Mouse (Mus musculus) cerebellum, adult (tissue): ENCODE data around the gene Hist1h2ao.
A peak's percentile ranks its signal among the peaks of the same experiment; 100 is the strongest.
"Not testable (repeated sequence)": the region's sequence is repeated elsewhere in the genome, so short reads cannot be mapped to it uniquely, and the experiment has no call there.

Source experiments
- ATAC-seq: cut with Nextera tagmentation; 2 replicates; pipeline ENCODE4 v1.9.2; 2017; ENCODE audit warnings: mild to moderate bottlenecking, moderate library complexity, mixed read lengths; ENCODE audit not compliant: insufficient number of reproducible peaks, low FRiP score, low TSS enrichment

The Hist1h2ao gene

DNA sequence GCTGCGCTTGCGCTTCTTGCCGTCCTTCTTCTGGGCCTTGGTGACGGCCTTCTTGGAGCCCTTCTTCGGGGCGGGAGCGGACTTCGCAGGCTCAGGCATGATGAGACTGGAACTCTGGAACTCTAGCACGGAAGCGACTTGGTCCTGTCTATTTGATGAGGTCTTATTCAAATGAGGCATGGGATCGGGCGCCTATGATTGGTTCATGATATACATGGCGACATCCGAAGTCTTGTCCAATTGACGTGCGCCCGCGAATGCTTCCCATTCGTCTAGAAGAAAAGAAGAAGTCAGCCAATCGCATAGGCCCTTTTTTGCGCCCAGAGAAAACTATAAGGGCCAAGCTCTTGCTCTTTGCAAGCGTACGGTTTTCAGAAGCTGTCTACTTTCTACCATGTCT lies at the start of gene Hist1h2ao, which contains the start of gene Hist1h2bq:
TSS of gene Hist1h2ao (plus strand) at position 393 of the 400 bp plus-strand sequence.
TSS of gene Hist1h2bq (minus strand) at position 125 of the 400 bp plus-strand sequence.
- peak; percentile 100 for ATAC-seq

GRCm38 (mm10) chr13:21778814-21779766 lies 31.2 kb upstream of the Hist1h2ao start:
- ATAC-seq = peak; percentile 94

DNA sequence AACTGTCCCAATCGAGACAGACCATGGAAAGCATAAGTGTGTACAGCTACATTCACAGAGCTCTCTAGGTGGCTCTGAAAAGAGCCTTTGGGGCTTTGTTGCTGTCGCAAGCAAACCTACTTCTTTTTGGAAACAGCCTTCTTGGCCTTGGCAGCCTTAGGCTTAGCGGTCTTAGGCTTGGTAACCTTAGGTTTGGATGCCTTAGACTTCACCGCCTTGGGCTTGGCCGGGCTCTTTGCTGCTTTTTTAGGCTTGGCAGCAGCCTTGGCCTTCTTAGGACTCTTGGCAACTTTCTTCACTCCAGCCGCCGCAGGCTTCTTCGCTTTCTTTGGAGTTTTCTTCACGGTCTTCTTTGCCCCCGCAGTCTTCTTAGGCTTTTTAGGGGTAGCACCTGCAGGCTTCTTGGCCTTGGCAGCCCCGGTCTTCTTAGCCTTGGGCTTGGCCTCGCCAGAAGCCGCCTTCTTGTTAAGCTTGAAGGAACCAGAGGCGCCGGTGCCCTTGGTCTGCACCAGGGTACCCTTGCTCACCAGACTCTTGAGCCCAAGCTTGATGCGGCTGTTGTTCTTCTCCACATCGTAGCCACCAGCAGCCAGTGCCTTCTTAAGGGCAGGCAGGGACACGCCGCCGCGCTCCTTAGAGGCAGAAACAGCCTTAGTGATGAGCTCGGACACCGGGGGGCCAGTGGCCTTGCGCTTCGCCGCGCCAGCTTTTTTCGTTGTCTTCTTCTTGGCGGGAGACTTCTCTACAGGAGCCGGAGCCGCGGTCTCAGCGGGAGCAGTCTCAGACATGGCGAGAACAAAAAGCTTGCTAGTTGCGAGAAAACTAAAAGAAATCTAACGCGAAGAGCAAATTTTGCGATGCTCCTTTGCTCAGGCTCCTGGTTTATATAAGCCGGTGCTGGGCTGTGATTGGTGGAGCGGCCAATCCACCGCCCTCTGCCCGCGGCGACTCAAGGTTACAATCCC lies 30.2 kb upstream of the Hist1h2ao start, which contains the start of gene Hist1h1b:
TSS of gene Hist1h1b (minus strand) at position 859 of the 965 bp plus-strand sequence.
- ATAC-seq = peak; percentile 71

DNA sequence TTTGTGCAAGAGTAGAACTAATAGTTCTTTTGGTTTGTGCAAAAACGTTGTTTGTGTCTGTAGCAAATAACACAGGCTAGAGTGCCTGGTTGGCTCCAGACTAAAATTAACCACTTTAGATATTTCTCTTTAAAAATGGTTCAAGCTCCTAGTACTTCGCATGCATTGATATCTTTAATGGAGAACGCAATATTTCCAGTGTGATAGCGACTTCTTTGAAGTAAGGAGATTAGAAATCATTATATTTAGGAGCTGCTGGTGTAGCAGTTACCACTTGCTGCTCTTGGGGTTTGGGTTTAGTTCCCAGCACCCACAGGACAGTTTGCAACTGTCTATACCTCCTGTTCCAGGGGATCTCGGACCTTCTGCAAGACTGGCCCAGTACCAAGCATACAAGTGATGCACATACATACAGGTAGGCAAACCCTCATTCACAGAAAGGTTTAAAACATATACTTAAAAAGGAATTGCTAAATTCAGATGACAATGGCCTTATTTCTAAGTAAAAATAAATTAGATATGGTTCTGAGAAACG lies 29.2 kb upstream of the Hist1h2ao start:
- no peak for ATAC-seq

- no peak for ATAC-seq
Observed at GRCm38 (mm10) chr13:21781639-21782038, 28.6 kb upstream of the Hist1h2ao start.

- ATAC-seq = not testable (repeated sequence)
Observed at GRCm38 (mm10) chr13:21782361-21783254, 27.7 kb upstream of the Hist1h2ao start.

GRCm38 (mm10) chr13:21783255-21783617 lies 27.0 kb upstream of the Hist1h2ao start, which contains the start of gene Hist1h3i:
TSS of gene Hist1h3i (minus strand) at chr13:21783370.
- peak; percentile 80 for ATAC-seq

DNA sequence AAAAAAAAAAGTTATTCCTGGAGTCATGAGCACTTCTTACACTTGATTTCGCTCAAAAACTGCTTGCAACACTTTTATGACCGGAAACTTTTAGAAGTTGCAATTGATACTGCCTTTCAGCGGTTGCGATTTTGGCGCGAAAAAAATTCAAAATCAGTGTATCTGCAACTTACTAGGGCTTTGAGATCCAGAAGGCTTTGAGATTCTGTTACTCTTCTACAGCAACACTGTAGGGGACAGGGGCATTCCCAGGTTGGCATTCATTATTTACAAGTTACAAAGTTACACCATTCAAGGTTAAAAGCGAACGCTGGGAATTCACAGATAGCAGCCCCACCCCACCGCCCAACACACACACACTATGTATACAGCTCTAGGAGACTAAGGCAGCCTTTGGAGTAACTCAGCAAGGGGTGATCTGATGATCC lies 26.5 kb upstream of the Hist1h2ao start:
- no peak for ATAC-seq

DNA sequence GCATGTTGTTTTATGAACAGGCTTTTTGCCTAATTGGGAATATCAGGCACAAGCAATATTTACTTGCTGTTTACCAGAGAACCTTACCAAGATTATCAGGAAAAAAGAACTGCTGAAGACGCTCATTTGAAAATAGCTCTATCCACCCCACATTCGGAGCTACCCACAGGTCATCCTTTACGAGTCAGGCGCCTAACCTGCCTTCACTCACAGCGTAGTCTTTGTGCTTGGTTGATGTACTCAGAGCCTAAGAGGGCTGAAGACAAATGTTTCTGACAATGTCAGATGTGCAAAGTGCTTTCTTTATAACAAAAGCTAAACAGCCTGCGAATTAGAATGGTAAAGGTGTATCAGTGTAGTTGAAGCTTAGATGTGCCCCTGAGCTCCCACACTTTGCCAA lies 26.0 kb upstream of the Hist1h2ao start:
- no peak for ATAC-seq

DNA sequence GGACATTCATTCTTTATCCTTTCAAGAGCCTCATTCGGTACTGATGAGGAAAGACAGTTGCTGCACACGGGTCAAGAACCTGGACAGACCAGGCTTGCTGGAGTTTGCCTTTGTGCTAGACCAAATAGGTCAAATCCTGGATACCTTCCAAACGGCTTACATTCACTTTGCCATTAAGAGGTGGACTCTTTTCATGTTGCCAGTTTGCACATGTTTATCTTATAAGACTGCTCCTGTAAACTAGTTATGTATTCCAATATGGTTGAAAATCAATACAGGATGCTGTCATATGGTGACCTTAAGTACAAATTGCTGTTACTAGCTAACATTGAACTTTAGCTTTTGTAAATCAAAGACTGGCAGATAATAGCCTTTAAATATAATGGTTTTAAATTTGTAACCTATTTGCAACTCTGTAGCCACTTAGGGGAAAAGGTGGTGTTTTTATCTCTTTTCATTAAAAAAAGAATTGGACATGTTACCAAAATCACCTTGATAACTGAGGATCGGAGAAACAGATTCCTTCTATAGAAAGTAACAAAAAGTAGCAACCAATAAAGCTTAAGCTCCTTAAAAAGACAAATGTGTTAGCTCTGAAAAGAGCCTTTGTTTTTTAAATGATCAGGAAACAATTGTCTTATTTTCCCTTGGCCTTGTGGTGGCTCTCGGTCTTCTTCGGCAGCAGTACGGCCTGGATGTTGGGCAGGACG lies 23.9 kb upstream of the Hist1h2ao start:
- no peak for ATAC-seq

DNA sequence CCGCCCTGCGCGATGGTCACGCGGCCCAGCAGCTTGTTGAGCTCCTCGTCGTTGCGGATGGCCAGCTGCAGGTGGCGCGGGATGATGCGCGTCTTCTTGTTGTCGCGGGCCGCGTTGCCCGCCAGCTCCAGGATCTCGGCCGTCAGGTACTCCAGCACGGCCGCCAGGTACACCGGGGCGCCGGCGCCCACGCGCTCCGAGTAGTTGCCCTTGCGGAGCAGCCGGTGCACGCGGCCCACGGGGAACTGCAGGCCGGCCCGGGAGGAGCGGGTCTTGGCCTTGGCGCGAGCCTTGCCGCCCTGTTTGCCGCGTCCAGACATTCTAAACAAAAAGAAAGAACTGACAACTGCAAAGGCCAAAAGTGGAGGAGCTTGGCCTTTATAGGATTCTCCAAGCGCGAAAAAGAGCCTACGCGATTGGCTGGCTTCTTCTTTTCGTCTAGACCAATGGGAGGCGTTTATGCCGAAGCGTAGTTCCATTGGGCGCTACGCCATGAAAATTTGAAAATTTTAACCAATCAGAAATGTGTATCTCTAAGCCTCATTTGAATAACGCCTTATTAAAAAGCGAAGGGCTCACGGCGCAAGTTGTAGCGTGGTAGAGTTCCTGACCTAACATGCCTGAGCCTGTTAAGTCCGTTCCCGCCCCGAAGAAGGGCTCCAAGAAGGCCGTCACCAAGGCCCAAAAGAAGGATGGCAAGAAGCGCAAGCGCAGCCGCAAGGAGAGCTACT lies 23.2 kb upstream of the Hist1h2ao start, which contains the start of the genes Hist1h2an and Hist1h2bp:
TSS of gene Hist1h2an (minus strand) at position 320 of the 731 bp plus-strand sequence.
TSS of gene Hist1h2bp (plus strand) at position 563 of the 731 bp plus-strand sequence.
- peak; percentile 97 for ATAC-seq

GRCm38 (mm10) chr13:21787760-21788593 lies 22.3 kb upstream of the Hist1h2ao start:
- no peak for ATAC-seq

DNA sequence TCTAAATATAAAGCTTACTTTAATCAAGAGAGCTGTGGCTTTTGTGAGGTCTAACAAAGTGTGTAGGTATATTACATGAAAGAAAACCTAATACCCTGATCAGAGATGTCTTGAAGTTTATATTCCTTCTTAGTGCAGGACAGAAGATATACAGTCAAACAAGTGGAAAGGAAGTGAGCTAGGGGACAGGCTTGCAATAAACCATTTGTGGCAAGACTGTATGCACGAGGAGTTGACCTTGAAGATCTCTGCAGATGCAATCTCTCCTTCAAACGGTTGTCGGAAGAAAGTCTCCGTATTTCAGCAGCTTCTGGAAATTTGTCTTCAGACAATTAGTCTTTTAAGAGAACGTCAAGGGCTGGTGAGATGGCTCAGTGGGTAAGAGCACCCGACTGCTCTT lies 20.3 kb upstream of the Hist1h2ao start:
- no peak for ATAC-seq

DNA sequence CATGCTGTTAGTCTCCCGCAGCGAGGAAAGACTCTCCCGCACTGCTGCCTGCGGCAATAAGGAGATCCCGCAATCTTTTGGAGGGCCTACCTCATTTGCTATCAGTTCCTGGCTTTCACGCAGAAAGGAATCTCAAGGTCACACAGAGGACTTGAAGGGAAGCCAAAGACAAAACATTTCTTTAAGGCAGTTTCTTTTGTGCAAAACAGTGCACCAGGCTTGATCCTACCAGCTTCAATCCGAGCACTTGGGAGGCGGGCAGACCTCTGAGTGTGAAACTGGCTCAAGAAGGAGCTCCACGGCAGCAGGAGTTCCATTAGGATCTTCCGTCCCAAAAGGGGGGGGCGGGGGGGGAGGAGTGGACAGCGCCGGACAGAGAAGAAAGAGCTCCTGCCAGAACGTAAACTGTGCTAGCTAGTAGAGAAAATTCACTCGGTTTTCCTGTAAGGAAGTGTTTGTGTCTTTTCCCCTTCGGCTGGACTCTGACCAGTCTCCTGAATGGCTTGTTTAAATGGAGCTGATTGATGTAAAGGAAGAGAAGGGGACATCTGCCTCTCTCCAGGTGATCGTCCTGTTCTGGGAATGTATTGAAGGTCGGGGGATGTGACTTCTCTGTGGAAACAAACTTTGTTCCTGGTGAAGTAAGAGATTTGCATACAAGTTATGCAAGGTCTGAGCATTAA lies 19.5 kb upstream of the Hist1h2ao start:
- ATAC-seq = no peak

- ATAC-seq = no peak
Observed at GRCm38 (mm10) chr13:21795584-21795983, 14.7 kb upstream of the Hist1h2ao start.

- not testable (repeated sequence) for ATAC-seq
Observed at GRCm38 (mm10) chr13:21797163-21797562, 13.1 kb upstream of the Hist1h2ao start.
